Mouse (Mus musculus) limb, embryonic 12.5 days (tissue): Measurements from ENCODE around the gene L3mbtl4. TPM values are rescaled to one million over a fixed set of nuclear protein-coding genes. Genes with fewer than 3 reads are reported as not detected.
"Not testable (repeated sequence)": the region's sequence is repeated elsewhere in the genome, so short reads cannot be mapped to it uniquely, and the experiment has no call there.

Experiments used
- ATAC-seq: fragments of 200-750 bp; cut with Nextera tagmentation; 2 replicates; pipeline ENCODE4 v1.8.0; 2017; ENCODE audit warnings: low read depth, moderate TSS enrichment; ENCODE audit not compliant: insufficient number of reproducible peaks, insufficient read depth, low FRiP score, low TSS enrichment
- H3K27ac ChIP-seq: fragments of 300-500 bp; sonication (generic); 2 replicates; pipeline ENCODE4 v1.5.1; 2016; ENCODE audit warnings: mild to moderate bottlenecking, moderate library complexity
- H3K27me3 ChIP-seq: fragments of 300-500 bp; sonication (generic); 2 replicates; pipeline ENCODE4 v1.6.1; 2016; ENCODE audit warnings: mild to moderate bottlenecking, moderate library complexity
- H3K36me3 ChIP-seq: fragments of 300-500 bp; sonication (generic); 2 replicates; pipeline ENCODE4 v1.6.1; 2016; ENCODE audit warnings: mild to moderate bottlenecking, moderate library complexity
- H3K4me1 ChIP-seq: fragments of 300-500 bp; sonication (generic); replicated peaks from 2 replicates; pipeline ENCODE4 v1.6.1; 2016
- H3K4me2 ChIP-seq: fragments of 300-500 bp; sonication (generic); 2 replicates; pipeline ENCODE4 v1.6.1; 2016; ENCODE audit warnings: mild to moderate bottlenecking, moderate library complexity
- H3K4me3 ChIP-seq: fragments of 300-500 bp; sonication (generic); replicated peaks from 2 replicates; pipeline ENCODE4 v1.5.1; 2016; ENCODE audit warnings: mild to moderate bottlenecking
- H3K9ac ChIP-seq: fragments of 300-500 bp; sonication (generic); replicated peaks from 2 replicates; pipeline ENCODE4 v1.6.1; 2016; ENCODE audit warnings: mild to moderate bottlenecking, moderate library complexity
- H3K9me3 ChIP-seq: fragments of 300-500 bp; sonication (generic); 2 replicates; pipeline ENCODE4 v1.6.1; 2016; ENCODE audit warnings: mild to moderate bottlenecking, moderate library complexity
- WGBS: fragments of 180-500 bp; shearing (Covaris S2); methylation state at CpG from one replicate; pipeline ENCODE4 v1.1.7; 2016; 5-methylcytosine and 5-hydroxymethylcytosine counted together
- polyA plus RNA-seq: library from polyadenylated mRNA; unstranded; fragments of >200 nt; fragmentation: Nextera tagmentation; extraction: Ambion mirVana; gene quantifications from 2 replicates; pipeline ENCODE4 v1.2.1, GENCODE M21; 2016

L3mbtl4 gene
- polyA plus RNA-seq, 1 experiment from 2014 or later = 0.13 TPM

- no peaks in the 10 kb centered on the region for H3K36me3 ChIP-seq
- H3K9me3 ChIP-seq = no peaks in the 10 kb centered on the region
- no peak overlapping the region for H3K4me2 ChIP-seq
- no peak overlapping the region for H3K9ac ChIP-seq
- no peak overlapping the region for H3K4me3 ChIP-seq
- no peak overlapping the region for H3K27ac ChIP-seq
- 63% methylated on average over 5 of the region's 5 CpGs for WGBS
- no peak for ATAC-seq
- no peaks in the 10 kb centered on the region for H3K4me1 ChIP-seq
- no peaks in the 10 kb centered on the region for H3K27me3 ChIP-seq
These were observed 114.9 kb downstream of the L3mbtl4 start for GRCm38 (mm10) chr17:68388481-68388880.

- Histone ChIP-seq H3K4me1 (no peaks in the 10 kb centered on the region), H3K4me3 (no peak overlapping the region), H3K27ac (no peak overlapping the region), H3K9ac (no peak overlapping the region), H3K9me3 (no peaks in the 10 kb centered on the region), H3K4me2 (no peak overlapping the region), H3K27me3 (no peaks in the 10 kb centered on the region), H3K36me3 (no peaks in the 10 kb centered on the region)
- ATAC-seq = no peak
- 63% methylated on average over 1 of the region's 1 CpGs for WGBS
These were observed 132.4 kb downstream of the L3mbtl4 start for GRCm38 (mm10) chr17:68405993-68406392.

GRCm38 (mm10) chr17:68407121-68407520 is 133.5 kb downstream of the L3mbtl4 start:
- 68% methylated on average over 1 of the region's 1 CpGs for WGBS
- H3K36me3 ChIP-seq, H3K9me3 ChIP-seq, ATAC-seq, H3K4me3 ChIP-seq, H3K27me3 ChIP-seq, H3K9ac ChIP-seq, H3K4me1 ChIP-seq, H3K4me2 ChIP-seq, H3K27ac ChIP-seq: not testable (repeated sequence)

GRCm38 (mm10) chr17:68422663-68423498 is 149.3 kb downstream of the L3mbtl4 start:
- Histone ChIP-seq H3K27ac (no peak overlapping the region), H3K27me3 (no peaks in the 10 kb centered on the region), H3K9me3 (no peaks in the 10 kb centered on the region), H3K9ac (no peak overlapping the region), H3K4me2 (no peak overlapping the region), H3K4me1 (peaks cover 3% of the 10 kb centered on the region; the same call in 1 of the 2 replicates), H3K4me3 (no peak overlapping the region), H3K36me3 (no peaks in the 10 kb centered on the region)
- 78% methylated on average over 12 of the region's 12 CpGs for WGBS
- no peak for ATAC-seq

DNA sequence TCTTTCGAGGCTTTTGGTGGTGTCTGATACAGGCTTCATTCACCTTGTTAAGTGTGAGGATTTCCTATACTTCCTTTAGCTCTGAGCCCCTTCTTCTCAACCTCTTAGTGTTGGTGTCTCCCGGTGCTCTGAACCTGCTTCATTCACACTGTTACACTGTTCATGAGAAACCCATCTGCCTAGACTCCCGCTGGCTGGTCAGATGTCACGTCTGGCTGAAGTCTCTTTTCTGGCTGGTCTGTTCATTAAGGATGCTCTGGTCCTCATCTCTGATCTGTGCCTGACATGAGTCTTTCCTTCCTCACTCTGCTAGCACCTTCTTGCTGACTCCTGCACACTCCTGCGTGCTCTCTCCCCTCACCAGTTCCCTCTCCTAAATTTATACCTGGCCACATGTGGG is 160.0 kb downstream of the L3mbtl4 start:
- Histone ChIP-seq H3K4me3 (no peak overlapping the region), H3K27ac (no peak overlapping the region), H3K4me2 (no peak overlapping the region), H3K36me3 (no peaks in the 10 kb centered on the region), H3K27me3 (no peaks in the 10 kb centered on the region), H3K4me1 (no peaks in the 10 kb centered on the region), H3K9me3 (no peaks in the 10 kb centered on the region), H3K9ac (no peak overlapping the region)
- ATAC-seq = no peak
- 76% methylated on average over 5 of the region's 5 CpGs for WGBS

- Histone ChIP-seq H3K4me1 (no peaks in the 10 kb centered on the region), H3K27ac (no peak overlapping the region), H3K36me3 (no peaks in the 10 kb centered on the region), H3K4me3 (no peak overlapping the region), H3K9ac (no peak overlapping the region), H3K27me3 (no peaks in the 10 kb centered on the region), H3K4me2 (no peak overlapping the region), H3K9me3 (no peaks in the 10 kb centered on the region)
- no peak for ATAC-seq
- 81% methylated on average over 1 of the region's 1 CpGs for WGBS
These were observed 177.3 kb downstream of the L3mbtl4 start for GRCm38 (mm10) chr17:68450921-68451320.

- H3K4me2 ChIP-seq = no peak overlapping the region
- H3K9ac ChIP-seq = no peak overlapping the region
- H3K4me3 ChIP-seq = no peak overlapping the region
- ATAC-seq = no peak
- WGBS = 90% methylated on average over 5 of the region's 5 CpGs
- no peaks in the 10 kb centered on the region for H3K9me3 ChIP-seq
- H3K27ac ChIP-seq = no peak overlapping the region
- H3K4me1 ChIP-seq = no peaks in the 10 kb centered on the region
- no peaks in the 10 kb centered on the region for H3K36me3 ChIP-seq
- no peaks in the 10 kb centered on the region for H3K27me3 ChIP-seq
These were observed 187.9 kb downstream of the L3mbtl4 start for GRCm38 (mm10) chr17:68461471-68461870.

- H3K27ac ChIP-seq = no peak overlapping the region
- no peaks in the 10 kb centered on the region for H3K4me1 ChIP-seq
- ATAC-seq = no peak
- H3K27me3 ChIP-seq = no peaks in the 10 kb centered on the region
- 55% methylated on average over 1 of the region's 1 CpGs for WGBS
- H3K9me3 ChIP-seq = no peaks in the 10 kb centered on the region
- H3K4me2 ChIP-seq = no peak overlapping the region
- no peak overlapping the region for H3K4me3 ChIP-seq
- H3K36me3 ChIP-seq = no peaks in the 10 kb centered on the region
- no peak overlapping the region for H3K9ac ChIP-seq
These were observed 193.7 kb downstream of the L3mbtl4 start for GRCm38 (mm10) chr17:68467311-68467710.

- no peak overlapping the region for H3K4me3 ChIP-seq
- H3K4me2 ChIP-seq = no peak overlapping the region
- H3K4me1 ChIP-seq = no peaks in the 10 kb centered on the region
- no peaks in the 10 kb centered on the region for H3K36me3 ChIP-seq
- H3K9me3 ChIP-seq = no peaks in the 10 kb centered on the region
- ATAC-seq = no peak
- H3K27ac ChIP-seq = no peak overlapping the region
- H3K9ac ChIP-seq = no peak overlapping the region
- 78% methylated on average over 4 of the region's 4 CpGs for WGBS
- no peaks in the 10 kb centered on the region for H3K27me3 ChIP-seq
These were observed 216.6 kb downstream of the L3mbtl4 start for GRCm38 (mm10) chr17:68490065-68490691.

DNA sequence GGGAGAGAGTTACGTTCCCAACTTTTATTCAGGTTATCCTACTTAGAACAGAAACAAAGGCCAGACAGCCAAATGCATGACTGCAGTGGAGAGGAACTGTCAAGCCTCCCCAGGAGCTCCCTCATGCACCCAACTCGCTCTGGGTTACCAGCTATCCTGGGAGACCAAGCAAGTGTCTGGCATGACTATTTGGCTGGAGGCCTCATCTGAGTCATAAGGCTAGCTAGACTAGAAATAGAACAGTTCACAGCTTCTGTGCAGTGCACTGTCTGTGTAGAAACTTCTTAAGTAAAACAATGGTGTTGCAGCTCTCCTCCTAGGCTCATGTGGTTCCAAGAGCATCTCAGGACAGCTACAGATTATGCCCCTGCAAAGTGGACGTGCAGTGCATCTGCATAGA is 218.6 kb downstream of the L3mbtl4 start:
- no peak overlapping the region for H3K27ac ChIP-seq
- no peak overlapping the region for H3K4me3 ChIP-seq
- H3K27me3 ChIP-seq = no peaks in the 10 kb centered on the region

DNA sequence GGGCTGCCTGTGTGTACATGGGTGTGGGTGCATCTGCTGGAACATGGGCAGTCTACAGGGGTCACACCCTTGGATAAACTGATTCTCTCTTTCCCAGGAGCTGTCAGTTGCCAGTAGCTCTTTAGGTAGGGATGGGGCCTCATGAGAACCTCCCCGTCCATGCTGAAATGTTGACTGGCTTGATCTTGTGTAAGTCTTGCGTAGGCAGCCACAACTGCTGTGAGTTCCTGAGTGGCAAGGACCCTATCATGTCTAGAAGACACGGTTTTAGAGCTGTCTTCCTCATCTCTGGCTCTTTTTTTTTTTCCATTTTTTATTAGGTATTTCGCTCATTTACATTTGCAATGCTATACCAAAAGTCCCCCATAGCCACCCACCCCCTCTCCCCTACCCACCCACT is 229.4 kb downstream of the L3mbtl4 start:
- H3K27ac ChIP-seq, H3K9ac ChIP-seq, H3K9me3 ChIP-seq, H3K4me3 ChIP-seq, ATAC-seq, H3K36me3 ChIP-seq, H3K4me2 ChIP-seq, H3K4me1 ChIP-seq, H3K27me3 ChIP-seq: not testable (repeated sequence)
- 91% methylated on average over 2 of the region's 4 CpGs for whole genome bisulfite sequencing

More for the DNA sequence above, 218.6 kb downstream of the L3mbtl4 start:
- Histone ChIP-seq H3K36me3 (no peaks in the 10 kb centered on the region), H3K9me3 (no peaks in the 10 kb centered on the region), H3K4me2 (no peak overlapping the region), H3K4me1 (no peaks in the 10 kb centered on the region), H3K9ac (no peak overlapping the region)
- WGBS = 82% methylated on average over 3 of the region's 3 CpGs
- ATAC-seq = no peak
